Mouse (Mus musculus): ENCODE measurements around the gene Ube2v1.

Gene Ube2v1

DNA sequence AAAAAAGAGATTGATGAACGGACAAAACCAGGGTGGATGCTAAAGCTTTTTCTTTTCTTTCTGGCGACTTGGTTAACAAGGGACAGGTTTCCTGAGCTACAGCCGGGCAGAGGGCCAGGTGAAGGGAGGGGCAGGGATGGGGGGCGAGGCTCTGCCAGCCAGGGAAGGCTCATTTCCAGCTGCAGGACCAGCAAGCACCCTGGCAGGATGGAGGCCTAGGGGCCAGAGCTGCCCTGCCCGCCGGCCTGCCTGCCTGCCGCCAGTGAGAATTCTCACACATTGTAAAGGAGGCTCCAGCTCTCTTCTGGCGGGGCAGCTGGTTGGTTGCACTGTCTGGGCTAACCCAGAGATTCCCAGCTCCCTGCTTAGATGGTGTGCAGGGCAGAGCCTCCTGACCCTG is 69.8 kb downstream of the Ube2v1 start:
- peak; percentile 34 for DNase-seq (ENCODE audit: low spot score)

DNA sequence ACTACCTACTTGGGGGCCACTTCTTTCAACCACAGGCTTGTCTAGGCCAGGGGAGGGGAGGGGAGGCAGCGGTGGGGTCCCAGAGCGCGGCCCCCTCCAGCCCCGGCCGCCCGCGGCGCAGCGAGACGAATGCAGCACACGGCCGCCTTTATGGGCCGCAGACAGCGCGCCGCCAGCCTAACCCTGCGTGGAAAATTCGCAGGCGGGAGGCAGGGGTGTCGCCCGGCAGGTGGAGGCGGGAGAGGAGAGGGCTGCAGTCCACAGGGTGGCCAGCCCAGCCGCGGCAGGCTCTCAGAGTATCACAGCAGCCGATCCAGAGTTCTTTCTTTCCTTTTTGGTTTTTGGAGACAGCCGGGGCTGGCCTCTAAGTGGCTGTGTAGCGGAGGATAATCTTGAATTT is 72.5 kb downstream of the Ube2v1 start:
- DNase-seq (ENCODE audit: low spot score), result no peak
